ENCODE assay signal across 27 mouse cellular contexts in genomic region chr2:6067341-6067740, GRCm38 (mm10).
"Had no signal": no experiment of that assay in that cellular context is flagged by ENCODE, and none has a peak within 500 bp of the region (broad histone marks: within the 10 kb centered on the region; RNA-seq: fewer than 3 reads in every experiment).

No protein-coding gene starts in this region.

- H3K4me1 ChIP-seq: embryonic facial prominence, embryonic 13.5 days; embryonic facial prominence, embryonic 15.5 days; forebrain, embryonic 13.5 days; forebrain, embryonic 15.5 days had no signal

- DNase-seq: cerebellum, adult 8-10 months; cerebellum, adult 9-10 months; cerebellum, adult 9-11 months; cerebellum, postnatal 10 days; cerebellum, postnatal 14 days; cerebellum, postnatal 25 days; cerebellum, postnatal 36 days; embryo, embryonic 11 days; forebrain, postnatal 0 days; gastrocnemius, adult 2 months; gastrocnemius, postnatal 10 days; gastrocnemius, postnatal 14 days; gastrocnemius, postnatal 25 days; gastrocnemius, postnatal 36 days; heart, adult 18-20 months; heart, adult 2 months had no signal

- H3K4me2 ChIP-seq: embryonic facial prominence, embryonic 12.5 days; embryonic facial prominence, embryonic 13.5 days; embryonic facial prominence, embryonic 15.5 days; forebrain, embryonic 12.5 days; forebrain, embryonic 13.5 days; forebrain, embryonic 15.5 days had no signal

- H3K27ac ChIP-seq: embryonic facial prominence, embryonic 10.5 days; embryonic facial prominence, embryonic 12.5 days; embryonic facial prominence, embryonic 13.5 days; embryonic facial prominence, embryonic 15.5 days; forebrain, embryonic 10.5 days; forebrain, embryonic 12.5 days; forebrain, embryonic 13.5 days; forebrain, embryonic 15.5 days; gastrocnemius, adult 2 months; heart, adult 2 months had no signal

- H3K9ac ChIP-seq: embryonic facial prominence, embryonic 12.5 days; embryonic facial prominence, embryonic 13.5 days; embryonic facial prominence, embryonic 15.5 days; forebrain, embryonic 12.5 days; forebrain, embryonic 13.5 days; forebrain, embryonic 15.5 days; forebrain, postnatal 0 days had no signal

- H3K9me3 ChIP-seq: embryonic facial prominence, embryonic 10.5 days; embryonic facial prominence, embryonic 12.5 days; embryonic facial prominence, embryonic 13.5 days; embryonic facial prominence, embryonic 15.5 days; forebrain, embryonic 10.5 days; forebrain, embryonic 12.5 days; forebrain, embryonic 13.5 days; forebrain, embryonic 15.5 days had no signal

- H3K4me3 ChIP-seq: embryonic facial prominence, embryonic 10.5 days; embryonic facial prominence, embryonic 12.5 days; embryonic facial prominence, embryonic 13.5 days; embryonic facial prominence, embryonic 15.5 days; erythroblast, embryonic 14.5 days; forebrain, embryonic 10.5 days; forebrain, embryonic 12.5 days; forebrain, embryonic 13.5 days; forebrain, embryonic 15.5 days; gastrocnemius, adult 2 months; heart, adult 2 months had no signal

- H3K27me3 ChIP-seq: embryonic facial prominence, embryonic 12.5 days; embryonic facial prominence, embryonic 13.5 days; embryonic facial prominence, embryonic 15.5 days; forebrain, embryonic 12.5 days; forebrain, embryonic 13.5 days; forebrain, embryonic 15.5 days had no signal

- H3K36me3 ChIP-seq: embryonic facial prominence, embryonic 10.5 days; embryonic facial prominence, embryonic 12.5 days; embryonic facial prominence, embryonic 13.5 days; embryonic facial prominence, embryonic 15.5 days; forebrain, embryonic 10.5 days; forebrain, embryonic 12.5 days; forebrain, embryonic 15.5 days had no signal

- ATAC-seq: forebrain, embryonic 13.5 days; forebrain, embryonic 14.5 days; forebrain, embryonic 15.5 days; forebrain, embryonic 16.5 days; forebrain, postnatal 0 days had no signal
